Mouse (Mus musculus) midbrain, embryonic 10.5 days (tissue): Measurements from ENCODE around the gene Cmah. TPM values are rescaled to one million over a fixed set of nuclear protein-coding genes. Genes with fewer than 3 reads are reported as not detected.

ENCODE experiments used
- DNase-seq: peaks from one replicate; pipeline ENCODE4 v3.0.0-alpha.2; 2017; ENCODE audit warnings: low spot score
- H3K27ac ChIP-seq: fragments of 300-500 bp; sonication (generic); replicated peaks from 2 replicates; pipeline ENCODE4 v1.5.1; 2016; ENCODE audit warnings: mild to moderate bottlenecking
- H3K27me3 ChIP-seq: fragments of 300-500 bp; sonication (generic); 2 replicates; pipeline ENCODE4 v1.6.1; 2016; ENCODE audit warnings: low read depth, mild to moderate bottlenecking; ENCODE audit not compliant: poor library complexity, severe bottlenecking
- H3K36me3 ChIP-seq: fragments of 300-500 bp; sonication (generic); 2 replicates; pipeline ENCODE4 v1.6.1; 2016; ENCODE audit warnings: mild to moderate bottlenecking, moderate library complexity
- H3K4me1 ChIP-seq: fragments of 300-500 bp; sonication (generic); 2 replicates; pipeline ENCODE4 v1.6.1; 2016
- H3K4me3 ChIP-seq: fragments of 300-500 bp; sonication (generic); 2 replicates; pipeline ENCODE4 v1.5.1; 2016; ENCODE audit warnings: mild to moderate bottlenecking, moderate library complexity
- H3K9me3 ChIP-seq: fragments of 300-500 bp; sonication (generic); replicated peaks from 2 replicates; pipeline ENCODE4 v1.6.1; 2016; ENCODE audit warnings: mild to moderate bottlenecking
- WGBS: fragments of 180-500 bp; shearing (Covaris S2); methylation state at CpG from one replicate; pipeline ENCODE4 v1.1.7; 2016; 5-methylcytosine and 5-hydroxymethylcytosine counted together
- polyA plus RNA-seq: library from polyadenylated mRNA; unstranded; fragments of >200 nt; fragmentation: Nextera tagmentation; extraction: Ambion mirVana; gene quantifications from 2 replicates; pipeline ENCODE4 v1.2.1, GENCODE M21; 2016

Cmah gene
- polyA plus RNA-seq, 1 experiment from 2014 or later: 0.42 TPM

DNA sequence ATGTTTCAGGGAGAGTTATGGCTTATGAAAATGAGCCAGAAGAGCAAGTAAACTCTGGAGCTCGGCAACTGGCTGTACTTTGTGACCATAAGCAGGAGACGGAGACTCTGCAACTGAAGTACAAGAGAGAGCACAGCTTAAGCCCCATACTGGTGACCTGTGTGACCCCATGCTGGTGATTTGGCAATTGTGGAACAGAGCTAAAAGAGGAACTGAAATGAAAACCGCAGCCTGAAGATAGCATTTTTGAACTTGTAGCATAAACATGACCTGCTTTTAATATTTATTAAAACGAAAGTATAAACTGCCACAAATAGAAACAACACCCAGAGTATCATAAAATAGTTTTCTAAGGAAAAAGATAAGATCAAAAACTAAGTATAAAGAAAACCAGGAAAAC is 117.5 kb downstream of the Cmah start:
- H3K4me1 ChIP-seq: no peaks in the 10 kb centered on the region
- H3K27me3 ChIP-seq: no peaks in the 10 kb centered on the region
- no peak overlapping the region for H3K4me3 ChIP-seq
- H3K27ac ChIP-seq: no peak overlapping the region
- DNase-seq: no peak
- H3K9me3 ChIP-seq: no peaks in the 10 kb centered on the region
- WGBS: 67% methylated on average over 4 of the region's 4 CpGs
- H3K36me3 ChIP-seq: no peaks in the 10 kb centered on the region

DNA sequence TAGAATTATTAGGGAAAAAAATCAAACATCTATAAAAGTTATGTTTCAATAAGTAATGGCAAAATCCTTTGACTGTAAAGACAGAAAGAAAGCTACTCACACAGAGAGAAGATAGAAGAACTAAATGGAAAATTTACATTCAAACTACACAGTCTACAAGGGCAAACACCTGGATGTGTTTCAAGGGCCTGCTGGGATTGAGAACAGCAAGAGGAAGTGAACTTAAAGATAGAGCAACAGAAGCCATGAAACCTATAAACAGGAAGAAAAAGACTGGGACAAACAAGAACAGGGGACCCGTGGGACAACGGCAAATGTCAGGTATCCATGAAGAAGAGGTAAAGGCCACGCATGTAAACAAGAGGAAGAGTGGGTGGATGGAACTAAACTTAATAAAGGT is 118.0 kb downstream of the Cmah start:
- H3K4me1 ChIP-seq: no peaks in the 10 kb centered on the region
- H3K27ac ChIP-seq: no peak overlapping the region
- no peaks in the 10 kb centered on the region for H3K27me3 ChIP-seq
- H3K9me3 ChIP-seq: no peaks in the 10 kb centered on the region
- DNase-seq: no peak
- no peaks in the 10 kb centered on the region for H3K36me3 ChIP-seq
- H3K4me3 ChIP-seq: no peak overlapping the region
- WGBS: 90% methylated on average over 3 of the region's 3 CpGs

- Histone ChIP-seq H3K27me3 (no peaks in the 10 kb centered on the region), H3K9me3 (no peaks in the 10 kb centered on the region), H3K4me1 (no peaks in the 10 kb centered on the region), H3K4me3 (no peak overlapping the region), H3K36me3 (no peaks in the 10 kb centered on the region), H3K27ac (no peak overlapping the region)
- 86% methylated on average over 4 of the region's 4 CpGs for WGBS
- no peak for DNase-seq
Measured at GRCm38 (mm10) chr13:24446081-24446480, 118.9 kb downstream of the Cmah start.

DNA sequence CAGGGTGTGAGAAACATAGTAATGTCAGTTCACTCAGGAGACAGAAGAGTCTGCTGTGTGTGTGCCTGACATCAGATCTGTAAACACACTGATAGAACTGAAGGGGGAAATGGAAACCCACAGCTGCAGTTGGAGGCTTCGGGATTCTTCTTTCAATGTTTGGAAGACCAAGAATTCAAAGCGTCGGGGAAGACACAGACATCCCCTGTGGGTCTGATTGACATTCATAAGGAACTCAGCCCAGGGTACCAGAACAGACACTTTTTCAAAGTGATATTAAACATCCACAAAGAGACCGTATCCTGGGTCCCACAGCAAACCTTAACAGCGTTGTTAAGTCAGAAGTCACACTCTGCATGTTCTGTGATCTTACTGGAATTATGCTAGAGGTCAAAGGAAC is 119.8 kb downstream of the Cmah start:
- no peak for DNase-seq
- WGBS: 78% methylated on average over 5 of the region's 5 CpGs
- H3K27ac ChIP-seq: no peak overlapping the region
- no peaks in the 10 kb centered on the region for H3K36me3 ChIP-seq
- H3K4me1 ChIP-seq: no peaks in the 10 kb centered on the region
- no peaks in the 10 kb centered on the region for H3K9me3 ChIP-seq
- H3K4me3 ChIP-seq: no peak overlapping the region
- no peaks in the 10 kb centered on the region for H3K27me3 ChIP-seq

GRCm38 (mm10) chr13:24448578-24448977 is 121.4 kb downstream of the Cmah start:
- DNase-seq: no peak
- Histone ChIP-seq H3K27ac (no peak overlapping the region), H3K9me3 (no peaks in the 10 kb centered on the region), H3K36me3 (no peaks in the 10 kb centered on the region), H3K4me1 (no peaks in the 10 kb centered on the region), H3K4me3 (no peak overlapping the region), H3K27me3 (no peaks in the 10 kb centered on the region)
- WGBS: 82% methylated on average over 6 of the region's 6 CpGs

DNA sequence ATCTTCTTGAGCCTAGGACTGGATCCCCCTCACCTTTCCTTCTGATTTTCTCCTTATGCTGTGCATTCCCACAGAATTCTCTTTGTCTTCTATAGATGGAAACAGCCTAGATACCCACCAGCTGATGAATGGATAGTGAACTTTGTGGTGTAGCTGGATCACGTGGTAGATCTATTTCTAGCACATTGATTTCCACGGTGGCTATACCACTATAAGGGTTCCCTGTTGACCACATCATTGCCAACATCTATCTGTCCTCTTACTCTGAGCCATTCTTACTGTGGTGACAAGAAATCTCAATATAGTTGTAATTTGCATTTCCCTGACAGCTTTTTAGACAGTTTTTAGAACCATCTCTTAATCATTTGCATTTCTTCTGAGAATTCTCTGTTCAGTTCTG is 124.3 kb downstream of the Cmah start:
- Histone ChIP-seq H3K27ac (no peak overlapping the region), H3K36me3 (no peaks in the 10 kb centered on the region), H3K4me1 (no peaks in the 10 kb centered on the region), H3K4me3 (no peak overlapping the region), H3K27me3 (no peaks in the 10 kb centered on the region), H3K9me3 (no peaks in the 10 kb centered on the region)
- no peak for DNase-seq
- WGBS: 82% methylated on average over 2 of the region's 2 CpGs

DNA sequence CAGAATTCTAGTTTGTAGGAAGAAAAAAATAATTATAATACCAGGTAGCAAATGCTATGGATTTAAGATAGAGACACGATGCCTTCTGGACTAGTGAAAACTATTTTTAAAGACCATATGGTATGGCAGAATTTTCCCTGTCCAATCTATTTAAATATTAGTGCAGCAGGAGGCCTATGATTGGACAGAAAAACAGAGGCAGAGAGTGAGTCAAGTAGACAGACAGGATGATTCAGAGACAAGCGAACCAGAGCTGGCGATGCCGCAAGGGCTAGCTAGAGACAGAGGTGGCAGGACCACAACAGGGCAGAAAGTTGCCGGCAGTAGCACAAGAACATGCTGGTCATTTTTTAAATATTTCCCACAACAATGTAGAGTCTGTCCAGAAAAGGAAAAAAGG is 126.5 kb downstream of the Cmah start:
- Histone ChIP-seq H3K27me3 (no peaks in the 10 kb centered on the region), H3K9me3 (no peaks in the 10 kb centered on the region), H3K36me3 (no peaks in the 10 kb centered on the region), H3K4me3 (no peak overlapping the region), H3K4me1 (no peaks in the 10 kb centered on the region), H3K27ac (no peak overlapping the region)
- DNase-seq: no peak
- 96% methylated on average over 5 of the region's 5 CpGs for WGBS

- Histone ChIP-seq H3K36me3 (no peaks in the 10 kb centered on the region), H3K27ac (no peak overlapping the region), H3K4me1 (peaks cover 3% of the 10 kb centered on the region; the same call in 1 of the 2 replicates), H3K27me3 (no peaks in the 10 kb centered on the region), H3K9me3 (no peaks in the 10 kb centered on the region), H3K4me3 (no peak overlapping the region)
- no peak for DNase-seq
- WGBS: 90% methylated on average over 4 of the region's 4 CpGs
Measured at GRCm38 (mm10) chr13:24456385-24456784, 129.2 kb downstream of the Cmah start.

- Histone ChIP-seq H3K9me3 (no peaks in the 10 kb centered on the region), H3K4me1 (peaks cover 12% of the 10 kb centered on the region), H3K27ac (no peak overlapping the region), H3K36me3 (no peaks in the 10 kb centered on the region), H3K4me3 (no peak overlapping the region), H3K27me3 (no peaks in the 10 kb centered on the region)
- WGBS: 83% methylated on average over 5 of the region's 5 CpGs
- no peak for DNase-seq
Measured at GRCm38 (mm10) chr13:24460517-24460916, 133.3 kb downstream of the Cmah start.

GRCm38 (mm10) chr13:24463767-24464166 is 136.6 kb downstream of the Cmah start:
- no peak overlapping the region for H3K27ac ChIP-seq
- no peaks in the 10 kb centered on the region for H3K36me3 ChIP-seq
- H3K4me3 ChIP-seq: no peak overlapping the region
- no peaks in the 10 kb centered on the region for H3K27me3 ChIP-seq
- H3K4me1 ChIP-seq: peaks cover 12% of the 10 kb centered on the region
- no peak for DNase-seq
- H3K9me3 ChIP-seq: no peaks in the 10 kb centered on the region
- WGBS: 82% methylated on average over 7 of the region's 7 CpGs

GRCm38 (mm10) chr13:24466027-24466426 is 138.8 kb downstream of the Cmah start:
- Histone ChIP-seq H3K9me3 (no peaks in the 10 kb centered on the region), H3K36me3 (no peaks in the 10 kb centered on the region), H3K27ac (no peak overlapping the region), H3K4me3 (no peak overlapping the region), H3K4me1 (peaks cover 9% of the 10 kb centered on the region), H3K27me3 (no peaks in the 10 kb centered on the region)
- no peak for DNase-seq
- 94% methylated on average over 9 of the region's 9 CpGs for WGBS

DNA sequence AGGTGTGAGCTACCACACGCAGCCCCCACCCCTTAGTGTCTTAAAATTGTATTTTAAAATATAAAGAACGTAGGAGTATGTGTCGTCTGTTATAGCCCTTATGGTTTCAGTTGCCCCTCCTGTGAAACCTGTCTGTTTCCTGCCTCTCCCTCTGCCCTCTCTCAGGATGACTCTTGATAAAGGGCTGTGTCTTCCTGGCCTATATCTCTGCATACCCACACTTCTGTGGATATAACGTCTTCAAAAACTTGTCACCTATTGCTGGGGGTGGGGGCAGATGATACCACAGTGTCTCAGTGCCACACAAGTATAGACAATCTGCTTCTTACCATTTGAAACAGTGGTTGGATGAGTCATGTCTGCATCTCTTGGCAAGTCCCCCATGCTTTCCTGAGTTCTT is 140.6 kb downstream of the Cmah start:
- WGBS: 86% methylated on average over 4 of the region's 4 CpGs
- H3K4me1 ChIP-seq: peaks cover 1% of the 10 kb centered on the region; the same call in 1 of the 2 replicates
- no peaks in the 10 kb centered on the region for H3K9me3 ChIP-seq
- no peaks in the 10 kb centered on the region for H3K36me3 ChIP-seq
- H3K27ac ChIP-seq: no peak overlapping the region
- no peak overlapping the region for H3K4me3 ChIP-seq
- DNase-seq: no peak
- H3K27me3 ChIP-seq: no peaks in the 10 kb centered on the region

- Histone ChIP-seq H3K4me3 (no peak overlapping the region), H3K36me3 (no peaks in the 10 kb centered on the region), H3K4me1 (no peaks in the 10 kb centered on the region), H3K9me3 (no peaks in the 10 kb centered on the region), H3K27me3 (no peaks in the 10 kb centered on the region), H3K27ac (no peak overlapping the region)
- DNase-seq: no peak
- WGBS: 79% methylated on average over 5 of the region's 5 CpGs
Measured at GRCm38 (mm10) chr13:24477564-24477963, 150.4 kb downstream of the Cmah start.

GRCm38 (mm10) chr13:24479516-24479915 is 152.3 kb downstream of the Cmah start:
- Histone ChIP-seq H3K9me3 (no peaks in the 10 kb centered on the region), H3K27ac (no peak overlapping the region), H3K27me3 (no peaks in the 10 kb centered on the region), H3K36me3 (no peaks in the 10 kb centered on the region), H3K4me1 (no peaks in the 10 kb centered on the region), H3K4me3 (no peak overlapping the region)
- WGBS: 87% methylated on average over 2 of the region's 2 CpGs
- DNase-seq: no peak
